Mouse (Mus musculus) embryo, embryonic 9.5 days (tissue): ENCODE data around the gene Sowahb.
A peak's percentile ranks its signal among the peaks of the same experiment; 100 is the strongest.

Source experiments
- DNase-seq: peaks from one replicate; pipeline ENCODE4 v3.0.0-alpha.2; 2017; ENCODE audit errors: extremely low spot score

Gene Sowahb

GRCm38 (mm10) chr5:93002615-93003014 lies 42.2 kb downstream of the Sowahb start:
- DNase-seq, result no peak

GRCm38 (mm10) chr5:93000774-93001757 lies 43.8 kb downstream of the Sowahb start:
- DNase-seq, result no peak

- DNase-seq, result no peak
Observed at GRCm38 (mm10) chr5:93000060-93000459, 44.8 kb downstream of the Sowahb start.

- no peak for DNase-seq
Observed at GRCm38 (mm10) chr5:92998494-92999016, 46.3 kb downstream of the Sowahb start.

GRCm38 (mm10) chr5:92997428-92998120 lies 47.2 kb downstream of the Sowahb start:
- DNase-seq, result peak; percentile 78

GRCm38 (mm10) chr5:92994861-92995260 lies 50.0 kb downstream of the Sowahb start:
- no peak for DNase-seq

GRCm38 (mm10) chr5:92994309-92994708 lies 50.5 kb downstream of the Sowahb start:
- no peak for DNase-seq

- DNase-seq, result no peak
Observed at GRCm38 (mm10) chr5:92992106-92992505, 52.7 kb downstream of the Sowahb start.
